18 mouse cellular contexts compared by ENCODE assay signal in the genomic region with DNA sequence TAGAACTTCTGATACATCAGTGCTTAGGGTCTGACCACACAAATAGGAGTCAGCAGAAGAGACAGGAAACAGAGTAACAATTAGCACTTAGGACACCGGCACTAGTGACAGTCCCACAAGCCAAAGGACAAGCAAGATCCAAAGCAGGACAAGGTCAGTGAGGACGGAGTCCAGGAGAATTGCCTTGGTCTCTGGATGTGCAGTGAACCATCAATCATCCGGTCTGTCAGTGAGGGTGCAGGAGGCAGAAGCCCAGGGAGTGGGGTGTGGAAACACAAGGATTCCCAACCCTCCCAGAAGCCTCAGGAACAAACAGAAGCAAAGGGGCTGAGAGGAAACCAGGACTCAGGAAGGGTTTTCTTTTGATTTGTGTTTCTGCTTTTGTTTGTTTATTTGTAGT.
"Had no signal": no experiment of that assay in that cellular context is flagged by ENCODE, and none has a peak within 500 bp of the region (broad histone marks: within the 10 kb centered on the region; RNA-seq: fewer than 3 reads in every experiment).

No protein-coding gene starts in this region.

- H3K4me1 ChIP-seq: midbrain, embryonic 10.5 days; midbrain, embryonic 12.5 days; neural tube, embryonic 13.5 days; neural tube, embryonic 15.5 days had no signal

- H3K9me3 ChIP-seq: midbrain, embryonic 10.5 days; midbrain, embryonic 12.5 days; neural tube, embryonic 13.5 days; neural tube, embryonic 15.5 days had no signal

- H3K4me3 ChIP-seq: midbrain, embryonic 10.5 days; midbrain, embryonic 12.5 days; myocyte; neural tube, embryonic 13.5 days; neural tube, embryonic 15.5 days had no signal

- H3K36me3 ChIP-seq: midbrain, embryonic 10.5 days; midbrain, embryonic 12.5 days; neural tube, embryonic 13.5 days; neural tube, embryonic 15.5 days had no signal

- DNase-seq: lung, embryonic 14.5 days; lung, postnatal 10 days; lung, postnatal 4 days; midbrain, embryonic 14.5 days; retina, postnatal 1 day; right cerebral cortex, adult 18-20 months; right cerebral cortex, postnatal 25 days; right cerebral cortex, postnatal 4 days; spleen, adult 18-20 months; thymus, adult 18-20 months; thymus, postnatal 14 days; thymus, postnatal 36 days had no signal

- H3K9ac ChIP-seq: lung, embryonic 14.5 days; midbrain, embryonic 12.5 days; neural tube, embryonic 13.5 days; neural tube, embryonic 15.5 days had no signal

- ATAC-seq: midbrain, embryonic 16.5 days had no signal

- H3K4me2 ChIP-seq: lung, embryonic 14.5 days; midbrain, embryonic 12.5 days; neural tube, embryonic 13.5 days; neural tube, embryonic 15.5 days had no signal

- H3K27ac ChIP-seq: midbrain, embryonic 10.5 days; midbrain, embryonic 12.5 days; neural tube, embryonic 13.5 days; neural tube, embryonic 15.5 days had no signal

- H3K27me3 ChIP-seq: midbrain, embryonic 12.5 days; neural tube, embryonic 13.5 days; neural tube, embryonic 15.5 days had no signal
